Mouse (Mus musculus) liver, embryonic 14.5 days (tissue): ENCODE measurements around the gene Ccdc24. TPM values are rescaled to one million over a fixed set of nuclear protein-coding genes. Genes with fewer than 3 reads are reported as not detected.

Experiments
- ATAC-seq: fragments of 200-750 bp; cut with Nextera tagmentation; 2 replicates; pipeline ENCODE4 v1.8.0; 2017; ENCODE audit warnings: moderate number of reproducible peaks, mild to moderate bottlenecking, moderate library complexity; ENCODE audit not compliant: insufficient read depth
- DNase-seq, 3 experiments: peaks; one replicate each; pipeline ENCODE4 v3.0.0-alpha.2; 2012 to 2013; ENCODE audit warnings: low read depth in 3 of 3, low spot score in 3 of 3
- H3K27ac ChIP-seq: fragments of 300-500 bp; sonication (generic); 2 replicates; pipeline ENCODE4 v1.5.1; 2014; ENCODE audit warnings: moderate library complexity, mild to moderate bottlenecking, control low read depth, inconsistent platforms
- H3K27me3 ChIP-seq: fragments of 300-500 bp; sonication (generic); 2 replicates; pipeline ENCODE4 v1.6.1; 2014; ENCODE audit warnings: mild to moderate bottlenecking, low read length, moderate library complexity; ENCODE audit not compliant: control insufficient read depth, insufficient read depth
- H3K36me3 ChIP-seq: fragments of 300-500 bp; sonication (generic); replicated peaks from 2 replicates; pipeline ENCODE4 v1.6.1; 2014; ENCODE audit warnings: low read depth; ENCODE audit not compliant: control insufficient read depth, insufficient read depth
- H3K4me1 ChIP-seq, 2 experiments: fragments of 200-500 bp in 1 of 2; fragments of 300-500 bp in 1 of 2; sonication (generic) in 1 of 2; replicated peaks; 2 replicates each; pipeline ENCODE4 v1.6.1; 2012 to 2014; ENCODE audit warnings: antibody characterized with exemption in 1 of 2, inconsistent platforms in 1 of 2, low read length in 1 of 2; ENCODE audit not compliant: control insufficient read depth in 2 of 2, insufficient read depth in 2 of 2
- H3K4me2 ChIP-seq: fragments of 300-500 bp; sonication (generic); 2 replicates; pipeline ENCODE4 v1.6.1; 2014; ENCODE audit warnings: low read depth, mild to moderate bottlenecking, control low read depth, moderate library complexity
- H3K4me3 ChIP-seq, 2 experiments: fragments of 200-500 bp in 1 of 2; fragments of 300-500 bp in 1 of 2; sonication (generic) in 1 of 2; 2 replicates each; pipeline ENCODE4 v1.5.1; 2012 to 2014; ENCODE audit warnings: low read depth in 2 of 2, low read length in 2 of 2, mild to moderate bottlenecking in 2 of 2, control low read depth in 1 of 2, inconsistent platforms in 1 of 2, moderate library complexity in 1 of 2; ENCODE audit not compliant: insufficient read depth in 1 of 2
- H3K9ac ChIP-seq: fragments of 300-500 bp; sonication (generic); replicated peaks from 2 replicates; pipeline ENCODE4 v1.6.1; 2014; ENCODE audit warnings: mild to moderate bottlenecking, control low read depth, moderate library complexity
- H3K9me3 ChIP-seq: fragments of 300-500 bp; sonication (generic); 2 replicates; pipeline ENCODE4 v1.6.1; 2016; ENCODE audit warnings: low read length, mixed read lengths; ENCODE audit not compliant: control insufficient read depth
- CTCF ChIP-seq: IDR thresholded peaks from 2 replicates; pipeline ENCODE4 v1.5.1; 2016; ENCODE audit warnings: antibody characterized with exemption, low read depth, control low read depth
- EP300 ChIP-seq: IDR thresholded peaks from 2 replicates; pipeline ENCODE4 v1.6.1; 2016; ENCODE audit warnings: antibody characterized with exemption, low read depth
- WGBS: fragments of 180-500 bp; shearing (Covaris S2); extraction: QIAGEN DNeasy Blood & Tissue Kit; methylation state at CpG from one replicate; pipeline ENCODE4 v1.1.7; 2014; ENCODE audit not compliant: insufficient replicate concordance; 5-methylcytosine and 5-hydroxymethylcytosine counted together
- polyA plus RNA-seq, 2 experiments: library from polyadenylated mRNA; depleted of rRNA in 1 of 2; stranded (reverse) in 1 of 2; unstranded in 1 of 2; fragments of >200 nt; fragmentation: Nextera tagmentation in 1 of 2; extraction: Ambion mirVana in 1 of 2; gene quantifications; 2 replicates each; pipeline versions ENCODE4 v1.2.1 to v1.2.3; 2012 to 2014

The Ccdc24 gene
- polyA plus RNA-seq, 2 experiments, result 0.57 to 0.63 TPM

- no peak overlapping the region for H3K4me3 ChIP-seq
- H3K4me2 ChIP-seq, result peak overlapping the region; percentile 56
Measured at GRCm38 (mm10) chr4:117871787-117872186, 570 bp downstream of the Ccdc24 start.

DNA sequence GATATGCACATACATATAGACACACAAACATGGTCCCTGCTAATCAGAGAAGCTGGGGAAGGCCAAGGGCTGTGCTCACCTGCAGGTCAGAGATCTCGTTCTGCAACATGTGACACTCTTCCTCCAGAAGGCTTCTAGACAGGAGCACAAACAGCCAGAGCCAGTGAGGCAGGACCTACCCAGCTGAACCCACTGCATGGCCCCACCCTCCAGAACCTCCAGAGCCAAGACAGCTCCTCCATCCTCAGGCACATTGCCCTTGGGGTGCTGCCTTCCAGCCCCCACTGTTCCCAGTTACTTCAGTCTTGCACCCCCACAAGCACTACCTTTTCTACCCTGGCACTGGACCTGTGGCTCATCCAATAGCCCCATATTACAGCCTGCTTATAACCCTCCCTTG is 1.9 kb downstream of the Ccdc24 start:
- DNase-seq (no peak), ATAC-seq (peak; percentile 40; the same call in 1 of the 2 replicates)
- Histone ChIP-seq H3K36me3 (peaks cover 40% of the 10 kb centered on the region), H3K4me3 (no peak overlapping the region), H3K27me3 (no peaks in the 10 kb centered on the region), H3K4me1 (peaks cover 11 to 27% of the 10 kb centered on the region in 2 experiments), H3K9ac (no peak overlapping the region), H3K27ac (peak overlapping the region; percentile 35), H3K9me3 (no peaks in the 10 kb centered on the region), H3K4me2 (no peak overlapping the region)
- WGBS, result 29% methylated on average over 1 of the region's 1 CpGs
- TF ChIP-seq EP300 (no peak), CTCF (no peak)

More at GRCm38 (mm10) chr4:117871787-117872186, 570 bp downstream of the Ccdc24 start:
- Histone ChIP-seq H3K4me1 (peaks cover 11 to 27% of the 10 kb centered on the region in 2 experiments), H3K36me3 (peaks cover 26% of the 10 kb centered on the region), H3K9me3 (no peaks in the 10 kb centered on the region), H3K27ac (peak overlapping the region; percentile 35), H3K9ac (no peak overlapping the region; the same call in 1 of the 2 replicates), H3K27me3 (no peaks in the 10 kb centered on the region)
- WGBS, result 45% methylated on average over 7 of the region's 7 CpGs
- no peak for TF ChIP-seq CTCF
- peak; percentile 54 for TF ChIP-seq EP300
- ATAC-seq (peak; percentile 26; the same call in 1 of the 2 replicates), DNase-seq (peak; percentile 47 to 50 (median 48))

- peaks cover 51% of the 10 kb centered on the region for H3K36me3 ChIP-seq
- TF ChIP-seq CTCF (no peak), EP300 (no peak)
- H3K27ac ChIP-seq, result no peak overlapping the region
- ATAC-seq, result no peak
- no peak for DNase-seq
- no peak overlapping the region for H3K9ac ChIP-seq
- H3K9me3 ChIP-seq, result no peaks in the 10 kb centered on the region
- no peak overlapping the region for H3K4me2 ChIP-seq
- H3K4me1 ChIP-seq, result peaks cover 11 to 27% of the 10 kb centered on the region in 2 experiments
- no peaks in the 10 kb centered on the region for H3K27me3 ChIP-seq
- no peak overlapping the region for H3K4me3 ChIP-seq
- 76% methylated on average over 9 of the region's 9 CpGs for WGBS
Measured at GRCm38 (mm10) chr4:117869317-117869716, 3.0 kb downstream of the Ccdc24 start.

DNA sequence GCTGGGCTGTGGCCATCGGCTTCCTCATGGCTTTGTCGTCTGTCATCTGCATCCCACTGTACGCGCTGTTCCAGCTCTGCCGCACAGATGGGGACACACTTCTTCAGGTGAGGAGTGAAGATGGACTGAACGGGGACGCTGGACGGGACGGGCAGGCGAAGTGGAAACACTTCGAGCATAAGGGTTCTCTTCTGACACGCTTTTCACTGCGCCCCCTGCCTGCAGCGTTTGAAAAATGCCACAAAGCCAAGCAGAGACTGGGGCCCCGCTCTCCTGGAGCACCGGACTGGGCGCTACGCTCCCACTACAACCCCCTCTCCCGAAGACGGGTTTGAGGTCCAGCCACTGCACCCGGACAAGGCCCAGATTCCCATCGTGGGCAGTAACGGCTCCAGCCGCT is 4.5 kb downstream of the Ccdc24 start:
- peak; percentile 88 for TF ChIP-seq CTCF
- TF ChIP-seq EP300, result no peak
- H3K9ac ChIP-seq, result no peak overlapping the region
- no peak overlapping the region for H3K4me3 ChIP-seq
- no peak overlapping the region for H3K4me2 ChIP-seq
- 19% methylated on average over 24 of the region's 24 CpGs for WGBS
- H3K36me3 ChIP-seq, result peaks cover 66% of the 10 kb centered on the region
- H3K4me1 ChIP-seq, result peaks cover 11 to 26% of the 10 kb centered on the region in 2 experiments
- no peaks in the 10 kb centered on the region for H3K9me3 ChIP-seq
- no peaks in the 10 kb centered on the region for H3K27me3 ChIP-seq
- DNase-seq, result peak in 1 of 3 experiments; percentile 44
- H3K27ac ChIP-seq, result no peak overlapping the region
- ATAC-seq, result no peak

- H3K27me3 ChIP-seq, result no peaks in the 10 kb centered on the region
- ATAC-seq, result no peak
- H3K9me3 ChIP-seq, result no peaks in the 10 kb centered on the region
- H3K4me2 ChIP-seq, result no peak overlapping the region
- DNase-seq, result no peak
- peaks cover 74% of the 10 kb centered on the region for H3K36me3 ChIP-seq
- H3K4me3 ChIP-seq, result no peak overlapping the region
- peaks cover 3 to 17% of the 10 kb centered on the region in 2 experiments for H3K4me1 ChIP-seq
- H3K9ac ChIP-seq, result no peak overlapping the region; the same call in 1 of the 2 replicates
- no peak for TF ChIP-seq CTCF
- TF ChIP-seq EP300, result no peak
- no peak overlapping the region for H3K27ac ChIP-seq
- 25% methylated on average over 6 of the region's 6 CpGs for WGBS
Measured at GRCm38 (mm10) chr4:117867000-117867399, 5.4 kb downstream of the Ccdc24 start.
